Mouse (Mus musculus) erythroblast, embryonic 14.5 days (primary cell): ENCODE results near the gene E2f2.

Experiments
- GATA1 ChIP-seq: IDR thresholded peaks from 2 replicates; pipeline ENCODE4 v1.6.1; 2012; ENCODE audit warnings: low read length, inconsistent platforms, mixed read lengths
- TAL1 ChIP-seq: IDR thresholded peaks from 3 replicates; pipeline ENCODE4 v1.6.1; 2012; ENCODE audit warnings: low read length, inconsistent platforms, mixed read lengths

GRCm38 (mm10) chr4:136123792-136124161, 48.4 kb upstream of the E2f2 start:
- no peak for TF ChIP-seq TAL1
- no peak for TF ChIP-seq GATA1
